Mouse (Mus musculus): ENCODE measurements around the gene Vmp1. TPM values are rescaled to one million over a fixed set of nuclear protein-coding genes. Genes with fewer than 3 reads are reported as not detected.

Vmp1 gene
- polyA plus RNA-seq, 1 experiment from 2014 or later, result 96.7 TPM

DNA sequence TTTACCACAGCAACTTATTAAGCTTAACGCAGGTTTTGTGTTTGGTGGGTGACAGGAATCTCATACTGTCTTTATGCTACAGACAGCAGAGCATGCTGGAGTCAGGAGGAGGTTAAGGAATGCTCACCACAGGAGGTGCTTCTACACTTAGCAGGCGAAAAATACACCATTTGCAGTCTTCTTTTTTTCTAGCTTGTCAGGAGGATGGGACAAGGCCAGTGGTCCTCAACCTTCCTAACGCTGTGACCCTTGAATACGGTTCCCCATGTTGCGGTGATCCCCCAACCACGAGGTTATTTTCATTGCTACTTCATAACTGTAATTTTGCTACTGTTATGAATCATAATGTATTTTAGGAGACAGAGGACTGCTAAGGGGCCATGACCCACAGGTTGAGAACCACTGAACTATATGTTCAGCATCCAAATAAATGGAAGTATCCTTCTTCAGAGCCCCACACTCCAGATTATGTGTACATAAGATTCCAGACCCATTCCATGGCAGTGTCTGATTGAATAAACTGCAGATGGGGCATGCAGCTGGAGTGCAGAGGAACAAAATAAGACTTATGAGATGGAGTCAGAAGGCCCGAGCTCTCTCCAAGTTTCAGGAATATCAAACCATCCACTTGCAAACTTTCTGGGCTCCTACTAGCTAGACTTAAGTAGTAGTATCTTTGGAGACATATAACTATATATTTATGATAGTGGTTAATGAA lies 100.9 kb downstream of the Vmp1 start:
- H3K27ac ChIP-seq (replicated peaks), result no peak overlapping the region
- 84% methylated on average over 7 of the region's 7 CpGs for WGBS
- no peaks in the 10 kb centered on the region for H3K9me3 ChIP-seq (replicated peaks)
- no peak for DNase-seq (ENCODE audit: low spot score)
- H3K4me3 ChIP-seq, result no peak overlapping the region
- H3K4me1 ChIP-seq, result peaks cover 30% of the 10 kb centered on the region
- H3K27me3 ChIP-seq (ENCODE audit: low read depth, poor library complexity, severe bottlenecking), result no peaks in the 10 kb centered on the region
- H3K36me3 ChIP-seq, result no peaks in the 10 kb centered on the region

DNA sequence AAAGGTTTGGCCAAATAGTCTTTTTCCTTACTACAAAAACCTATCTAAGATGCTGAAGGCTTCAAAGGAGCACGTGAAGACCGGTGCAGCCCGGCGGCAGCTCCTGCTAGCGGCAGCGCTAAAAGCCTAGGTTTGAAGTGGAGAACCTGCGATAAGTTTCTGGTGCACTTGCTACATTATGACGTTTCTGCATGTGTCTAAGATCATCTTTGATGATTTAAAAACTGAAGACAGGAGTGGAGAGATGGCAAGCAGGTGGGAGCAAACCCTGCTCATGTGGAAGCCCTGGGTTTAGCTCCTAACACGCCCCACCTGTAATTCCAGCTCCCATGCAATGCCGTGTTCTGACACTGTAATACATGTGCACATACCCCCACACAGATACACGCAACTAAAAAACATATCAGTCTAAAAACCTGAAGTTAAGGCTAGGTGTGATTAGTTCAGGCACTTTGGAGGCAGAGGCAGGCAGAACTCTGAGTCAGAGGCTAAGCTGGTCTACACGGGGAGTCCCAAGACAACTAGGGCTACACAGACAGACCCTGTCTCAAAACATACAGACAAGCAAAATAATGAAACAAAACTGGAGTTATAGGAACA lies 101.6 kb downstream of the Vmp1 start:
- Histone ChIP-seq H3K4me1 (peaks cover 24% of the 10 kb centered on the region), H3K27ac (replicated peaks) (no peak overlapping the region), H3K9me3 (replicated peaks) (no peaks in the 10 kb centered on the region), H3K27me3 (ENCODE audit: low read depth, poor library complexity, severe bottlenecking) (no peaks in the 10 kb centered on the region), H3K4me3 (no peak overlapping the region), H3K36me3 (no peaks in the 10 kb centered on the region)
- 92% methylated on average over 12 of the region's 12 CpGs for WGBS
- DNase-seq (ENCODE audit: low spot score), result no peak

DNA sequence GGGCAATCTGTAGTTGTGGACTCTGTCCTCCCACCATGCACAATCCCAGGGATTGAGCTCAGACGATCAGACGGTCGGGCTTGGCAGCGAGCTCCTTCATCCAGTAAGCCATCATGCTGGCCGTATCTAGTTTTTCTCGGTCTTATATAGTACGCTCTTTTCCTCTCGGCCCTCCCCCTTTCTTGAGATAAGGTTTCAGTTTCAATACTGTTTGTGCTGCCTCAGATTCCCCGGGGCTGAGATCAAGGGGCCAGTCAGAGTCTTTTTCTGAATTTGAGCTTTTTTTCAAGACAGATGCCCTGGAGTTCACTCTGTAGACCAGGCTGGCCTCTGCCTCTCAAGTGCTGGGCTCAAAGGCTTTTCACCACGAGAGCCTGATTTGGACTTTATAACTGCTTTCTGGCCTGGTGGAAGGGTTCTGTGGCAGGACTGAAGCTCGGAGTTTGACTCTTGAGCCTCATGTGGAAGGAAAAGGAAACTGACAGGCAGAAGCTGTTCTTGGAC lies 102.3 kb downstream of the Vmp1 start:
- Histone ChIP-seq H3K27me3 (ENCODE audit: low read depth, poor library complexity, severe bottlenecking) (no peaks in the 10 kb centered on the region), H3K9me3 (replicated peaks) (no peaks in the 10 kb centered on the region), H3K4me1 (peaks cover 20% of the 10 kb centered on the region), H3K36me3 (no peaks in the 10 kb centered on the region), H3K4me3 (no peak overlapping the region), H3K27ac (replicated peaks) (no peak overlapping the region)
- no peak for DNase-seq (ENCODE audit: low spot score)
- 70% methylated on average over 11 of the region's 11 CpGs for WGBS

DNA sequence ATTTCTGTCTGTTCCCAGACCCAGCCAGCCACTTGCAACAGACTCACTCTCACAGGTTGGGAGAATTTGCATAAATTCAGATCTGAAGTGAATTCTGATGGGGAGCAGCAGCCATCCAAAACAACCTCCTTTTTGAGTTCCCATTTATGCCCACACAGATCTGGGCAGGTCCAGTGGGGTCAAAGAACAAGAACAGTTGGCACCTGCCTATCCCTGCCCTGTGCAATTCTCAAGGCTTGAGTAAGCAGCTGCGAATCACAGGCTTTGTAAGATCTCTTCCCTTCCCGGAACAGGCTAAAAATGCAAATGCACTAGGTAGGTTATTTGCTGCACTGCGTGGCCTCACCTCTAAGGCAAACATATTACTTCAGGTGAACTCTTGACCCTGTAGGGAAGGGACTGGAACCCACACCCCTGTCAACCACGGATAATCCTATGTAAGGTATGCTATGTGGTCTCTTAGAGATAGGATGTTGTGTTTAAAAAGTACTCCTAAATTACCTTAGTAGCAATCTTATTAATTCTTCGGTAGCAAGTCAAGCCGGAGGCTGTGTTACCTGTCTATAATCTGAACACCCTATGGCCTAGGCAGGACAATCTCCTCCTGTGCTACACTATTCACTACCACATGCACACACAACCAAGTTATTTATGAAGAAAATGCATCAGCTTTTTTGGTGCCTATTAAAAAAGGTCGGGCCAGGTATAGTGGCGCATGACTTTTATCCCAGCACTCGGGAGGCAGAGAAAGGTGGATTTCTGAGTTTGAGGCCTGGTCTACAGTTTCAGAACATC lies 103.1 kb downstream of the Vmp1 start:
- H3K4me1 ChIP-seq, result peaks cover 18% of the 10 kb centered on the region
- no peak overlapping the region for H3K27ac ChIP-seq (replicated peaks)
- no peak for DNase-seq (ENCODE audit: low spot score)
- no peaks in the 10 kb centered on the region for H3K36me3 ChIP-seq
- no peaks in the 10 kb centered on the region for H3K27me3 ChIP-seq (ENCODE audit: low read depth, poor library complexity, severe bottlenecking)
- WGBS, result 86% methylated on average over 9 of the region's 9 CpGs
- no peaks in the 10 kb centered on the region for H3K9me3 ChIP-seq (replicated peaks)
- no peak overlapping the region for H3K4me3 ChIP-seq

DNA sequence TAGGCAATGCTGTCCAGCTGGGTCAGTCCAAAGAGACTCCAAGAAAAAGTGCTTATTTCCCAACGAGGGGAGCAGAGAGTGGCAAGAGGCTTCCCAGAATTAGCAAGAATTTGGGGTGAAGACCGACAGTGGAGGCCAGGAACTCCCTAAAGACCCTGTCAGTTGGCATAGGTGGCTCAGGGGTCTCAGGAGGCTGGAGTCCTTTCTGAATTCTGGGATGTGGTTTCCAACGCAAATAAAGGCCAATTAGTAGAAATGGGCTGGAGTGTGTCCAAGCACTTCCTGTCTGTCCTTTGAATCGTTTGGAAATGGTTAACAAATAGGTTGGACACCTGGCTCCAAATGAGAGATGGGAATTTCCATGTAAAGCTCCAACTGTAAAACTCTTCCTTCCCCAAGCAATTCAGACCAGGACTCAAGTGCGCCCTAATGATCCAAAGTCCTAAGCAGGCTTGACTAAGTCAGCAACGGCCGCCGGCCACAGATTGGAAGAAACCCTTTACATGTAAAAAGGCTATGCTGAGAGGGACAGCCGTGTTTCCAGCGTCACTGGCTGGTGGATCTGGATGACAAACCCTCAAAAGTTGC lies 103.8 kb downstream of the Vmp1 start:
- Histone ChIP-seq H3K9me3 (replicated peaks) (no peaks in the 10 kb centered on the region), H3K27me3 (ENCODE audit: low read depth, poor library complexity, severe bottlenecking) (no peaks in the 10 kb centered on the region), H3K4me1 (peaks cover 16% of the 10 kb centered on the region), H3K4me3 (no peak overlapping the region), H3K27ac (replicated peaks) (no peak overlapping the region), H3K36me3 (no peaks in the 10 kb centered on the region)
- DNase-seq (ENCODE audit: low spot score), result no peak
- 84% methylated on average over 10 of the region's 10 CpGs for WGBS

DNA sequence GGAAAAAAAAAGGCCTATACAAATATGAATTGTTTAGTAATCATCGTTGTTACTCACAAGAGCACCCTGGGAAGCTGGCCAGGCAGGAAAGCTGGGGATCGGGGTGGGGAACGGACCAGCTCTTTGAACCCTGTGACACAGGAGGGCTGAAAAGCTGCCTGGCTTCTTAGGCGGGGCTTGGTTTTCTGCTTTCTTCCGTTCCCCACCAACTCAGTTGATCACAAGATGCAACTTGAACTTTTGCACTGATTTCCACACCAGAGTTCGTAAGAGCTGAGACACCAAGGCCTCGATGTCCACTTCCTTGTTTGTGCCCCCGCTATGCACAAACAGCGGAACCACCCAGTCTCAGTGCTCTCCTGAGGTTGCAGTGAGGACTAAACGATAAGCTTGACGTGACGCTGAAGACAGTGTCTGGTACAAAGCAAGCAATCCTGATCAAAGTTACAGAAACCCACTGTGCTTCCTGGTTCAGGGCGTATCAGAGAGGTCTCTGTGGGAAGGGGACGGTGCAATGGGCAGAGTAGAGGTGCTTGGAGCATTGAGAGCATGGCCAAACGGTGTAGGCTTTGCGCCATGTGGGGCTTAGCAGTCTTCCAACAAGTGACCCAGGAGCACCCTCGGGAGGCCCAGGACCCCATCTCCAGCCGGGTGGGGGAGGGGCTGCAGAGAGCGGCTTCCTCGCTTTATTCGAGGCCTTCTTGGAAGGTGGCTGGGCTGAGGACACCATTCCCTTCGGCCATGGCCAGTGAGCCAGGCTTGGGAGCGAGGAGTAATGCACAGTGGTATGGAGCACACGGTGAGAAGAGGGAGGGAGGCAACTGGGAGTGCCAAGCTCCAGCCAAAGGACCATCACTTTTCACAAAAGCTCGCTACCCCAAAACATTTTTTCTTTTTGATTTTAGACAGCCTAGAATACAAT lies 104.6 kb downstream of the Vmp1 start:
- DNase-seq (ENCODE audit: low spot score), result no peak
- Histone ChIP-seq H3K27ac (replicated peaks) (no peak overlapping the region), H3K4me1 (peaks cover 16% of the 10 kb centered on the region), H3K36me3 (no peaks in the 10 kb centered on the region), H3K9me3 (replicated peaks) (no peaks in the 10 kb centered on the region), H3K27me3 (ENCODE audit: low read depth, poor library complexity, severe bottlenecking) (no peaks in the 10 kb centered on the region), H3K4me3 (no peak overlapping the region)
- WGBS, result 75% methylated on average over 25 of the region's 25 CpGs

DNA sequence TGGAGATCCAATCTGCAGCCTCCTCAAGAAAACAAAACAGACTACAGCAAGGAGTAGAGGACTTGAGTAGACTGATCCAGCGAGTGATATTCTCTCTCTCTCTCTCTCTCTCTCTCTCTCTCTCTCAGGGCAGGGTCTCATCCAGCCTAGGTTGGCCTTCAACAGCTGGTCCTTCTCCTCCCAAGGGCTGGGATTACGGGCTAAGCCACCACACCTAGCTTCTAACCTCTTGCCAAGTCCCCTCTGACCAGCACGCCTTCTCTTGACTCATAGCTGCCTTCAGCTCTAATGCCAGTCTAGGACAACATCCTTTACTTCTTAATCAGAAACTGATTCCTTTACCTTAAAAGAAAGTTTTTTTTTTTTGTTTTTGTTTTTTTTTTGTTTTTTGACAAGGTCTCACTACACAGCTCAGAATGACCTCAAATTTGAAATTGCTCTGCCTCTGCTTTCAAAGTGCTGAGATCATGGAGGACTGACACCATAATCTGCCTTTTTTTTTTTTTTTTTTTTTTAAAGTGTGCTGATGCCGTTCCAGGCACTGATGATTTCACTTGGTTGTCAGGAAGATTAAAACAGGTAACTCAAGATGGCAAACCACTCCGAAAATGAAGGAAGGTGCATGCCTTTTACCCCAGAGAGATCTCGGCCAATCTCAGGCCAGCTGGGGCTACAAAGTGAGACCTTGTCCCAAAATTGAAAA lies 105.4 kb downstream of the Vmp1 start:
- WGBS, result 82% methylated on average over 6 of the region's 6 CpGs
- Histone ChIP-seq H3K27me3 (ENCODE audit: low read depth, poor library complexity, severe bottlenecking) (no peaks in the 10 kb centered on the region), H3K4me1 (peaks cover 16% of the 10 kb centered on the region), H3K36me3 (no peaks in the 10 kb centered on the region), H3K9me3 (replicated peaks) (no peaks in the 10 kb centered on the region), H3K27ac (replicated peaks) (no peak overlapping the region), H3K4me3 (no peak overlapping the region)
- DNase-seq (ENCODE audit: low spot score), result no peak

DNA sequence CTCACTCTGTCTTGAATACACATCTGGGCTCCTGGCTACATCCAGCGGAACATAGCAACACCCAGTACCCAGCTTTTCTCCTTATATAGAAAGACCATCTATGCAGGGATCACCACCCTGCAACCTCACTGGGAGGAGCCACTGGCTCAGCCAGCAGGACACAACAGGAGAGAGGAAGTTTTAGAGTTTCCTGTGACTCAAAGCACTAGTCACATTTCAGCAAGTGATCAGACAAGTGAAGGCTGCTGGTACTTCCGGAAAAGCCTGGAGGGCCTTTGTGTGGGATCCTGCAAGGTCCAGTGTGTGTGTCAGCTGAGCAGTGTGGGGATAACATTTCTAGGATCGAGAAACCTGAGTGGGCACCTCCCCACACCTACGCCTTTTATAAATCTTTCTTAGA lies 106.4 kb downstream of the Vmp1 start:
- Histone ChIP-seq H3K4me1 (peaks cover 16% of the 10 kb centered on the region), H3K36me3 (no peaks in the 10 kb centered on the region), H3K27me3 (ENCODE audit: low read depth, poor library complexity, severe bottlenecking) (no peaks in the 10 kb centered on the region), H3K4me3 (no peak overlapping the region), H3K9me3 (replicated peaks) (no peaks in the 10 kb centered on the region), H3K27ac (replicated peaks) (no peak overlapping the region)
- DNase-seq (ENCODE audit: low spot score), result no peak
- WGBS, result 70% methylated on average over 4 of the region's 4 CpGs

DNA sequence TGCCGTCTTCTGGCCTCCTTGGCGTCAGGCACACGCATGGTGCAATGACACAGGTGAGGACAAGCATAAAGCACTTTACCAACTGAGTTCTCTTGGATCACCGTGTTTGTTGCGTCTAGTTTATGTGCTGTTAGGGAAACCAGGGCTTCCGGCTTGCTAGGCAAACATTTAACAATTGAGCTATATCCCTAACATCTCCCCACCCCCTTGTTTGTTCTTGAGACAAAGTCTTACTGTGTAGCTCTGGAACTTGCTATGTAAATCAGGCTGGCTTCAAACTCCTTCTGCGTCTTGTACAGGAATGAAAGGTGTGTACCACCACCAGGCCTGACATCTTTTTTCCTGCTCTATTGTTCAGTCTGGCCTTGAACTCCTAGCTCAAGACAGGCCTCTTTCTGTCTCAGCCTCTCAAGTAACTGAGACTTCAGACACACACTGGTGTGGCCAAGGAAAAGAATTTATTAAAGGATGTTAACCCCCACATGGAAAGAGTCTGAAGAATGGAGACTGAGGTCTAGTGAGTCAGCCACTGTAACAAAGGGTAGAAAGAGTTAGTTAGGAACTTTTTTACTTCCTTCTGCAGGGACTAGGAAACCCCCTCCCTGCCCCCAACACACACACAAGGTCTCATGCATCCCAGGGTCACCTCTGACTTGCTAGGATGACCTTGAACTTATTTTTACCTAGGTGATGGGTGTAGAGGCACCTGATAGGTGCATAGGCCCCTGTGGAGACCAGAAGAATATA lies 107.8 kb downstream of the Vmp1 start:
- H3K27me3 ChIP-seq (ENCODE audit: low read depth, poor library complexity, severe bottlenecking), result no peaks in the 10 kb centered on the region
- WGBS, result 86% methylated on average over 7 of the region's 7 CpGs
- no peak overlapping the region for H3K27ac ChIP-seq (replicated peaks)
- no peaks in the 10 kb centered on the region for H3K9me3 ChIP-seq (replicated peaks)
- DNase-seq (ENCODE audit: low spot score), result no peak
- no peak overlapping the region for H3K4me3 ChIP-seq
- peaks cover 24% of the 10 kb centered on the region for H3K4me1 ChIP-seq
- H3K36me3 ChIP-seq, result no peaks in the 10 kb centered on the region

DNA sequence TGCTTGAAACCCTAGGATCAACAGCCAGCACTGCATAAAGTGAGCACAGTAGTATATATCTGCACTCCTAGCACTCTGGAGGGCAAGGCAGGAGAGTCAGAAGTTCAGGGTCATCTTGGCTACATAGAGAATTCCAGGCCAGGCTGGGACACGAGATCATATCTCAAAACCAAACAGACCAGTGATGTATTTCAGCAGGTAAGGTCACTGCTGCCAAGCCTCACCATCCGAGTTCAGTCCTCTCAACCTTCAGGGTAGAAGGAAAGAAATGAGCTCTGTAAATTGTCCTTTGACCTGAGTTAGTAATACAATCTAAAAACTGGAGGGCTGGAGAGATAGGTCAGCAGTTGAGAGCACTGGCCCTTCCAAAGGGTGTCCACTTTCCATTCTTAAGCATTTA lies 109.2 kb downstream of the Vmp1 start:
- Histone ChIP-seq H3K4me1 (peaks cover 22% of the 10 kb centered on the region), H3K36me3 (no peaks in the 10 kb centered on the region), H3K27ac (replicated peaks) (no peak overlapping the region), H3K27me3 (ENCODE audit: low read depth, poor library complexity, severe bottlenecking) (no peaks in the 10 kb centered on the region), H3K9me3 (replicated peaks) (no peaks in the 10 kb centered on the region), H3K4me3 (no peak overlapping the region)
- no peak for DNase-seq (ENCODE audit: low spot score)
- WGBS, result 82% methylated on average over 2 of the region's 2 CpGs

DNA sequence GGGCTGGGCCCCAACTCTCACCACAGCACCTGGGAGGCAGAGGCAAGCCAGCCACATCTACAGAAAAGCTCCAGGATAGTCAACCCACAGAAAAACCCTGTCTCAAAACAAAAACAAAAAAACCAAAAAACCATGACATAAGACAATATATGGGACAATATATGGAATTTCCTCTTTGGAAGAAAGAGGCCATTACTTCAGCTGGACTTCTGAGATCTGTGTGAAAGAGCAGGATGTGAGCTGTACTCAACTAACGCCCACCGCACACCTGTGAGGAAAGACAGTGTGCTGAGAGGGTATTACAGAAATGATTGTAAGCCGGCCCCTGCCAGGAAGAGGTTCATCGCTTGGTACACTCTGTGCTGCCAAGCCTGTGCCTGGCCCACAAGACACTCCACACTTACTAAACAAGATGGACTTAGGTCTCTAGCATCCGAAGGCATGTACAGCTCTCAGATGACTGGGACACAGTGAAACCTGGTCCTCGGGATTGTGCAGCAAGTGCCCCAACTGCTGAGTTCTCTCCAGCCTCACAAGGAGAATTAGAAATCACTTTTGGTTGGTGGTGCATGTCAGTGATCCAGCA lies 109.9 kb downstream of the Vmp1 start:
- Histone ChIP-seq H3K4me3 (no peak overlapping the region), H3K27ac (replicated peaks) (no peak overlapping the region), H3K4me1 (peaks cover 18% of the 10 kb centered on the region), H3K27me3 (ENCODE audit: low read depth, poor library complexity, severe bottlenecking) (no peaks in the 10 kb centered on the region), H3K9me3 (replicated peaks) (no peaks in the 10 kb centered on the region), H3K36me3 (no peaks in the 10 kb centered on the region)
- no peak for DNase-seq (ENCODE audit: low spot score)
- WGBS, result 93% methylated on average over 6 of the region's 6 CpGs
